8 mouse cellular contexts compared by ENCODE assay signal in the genomic region with DNA sequence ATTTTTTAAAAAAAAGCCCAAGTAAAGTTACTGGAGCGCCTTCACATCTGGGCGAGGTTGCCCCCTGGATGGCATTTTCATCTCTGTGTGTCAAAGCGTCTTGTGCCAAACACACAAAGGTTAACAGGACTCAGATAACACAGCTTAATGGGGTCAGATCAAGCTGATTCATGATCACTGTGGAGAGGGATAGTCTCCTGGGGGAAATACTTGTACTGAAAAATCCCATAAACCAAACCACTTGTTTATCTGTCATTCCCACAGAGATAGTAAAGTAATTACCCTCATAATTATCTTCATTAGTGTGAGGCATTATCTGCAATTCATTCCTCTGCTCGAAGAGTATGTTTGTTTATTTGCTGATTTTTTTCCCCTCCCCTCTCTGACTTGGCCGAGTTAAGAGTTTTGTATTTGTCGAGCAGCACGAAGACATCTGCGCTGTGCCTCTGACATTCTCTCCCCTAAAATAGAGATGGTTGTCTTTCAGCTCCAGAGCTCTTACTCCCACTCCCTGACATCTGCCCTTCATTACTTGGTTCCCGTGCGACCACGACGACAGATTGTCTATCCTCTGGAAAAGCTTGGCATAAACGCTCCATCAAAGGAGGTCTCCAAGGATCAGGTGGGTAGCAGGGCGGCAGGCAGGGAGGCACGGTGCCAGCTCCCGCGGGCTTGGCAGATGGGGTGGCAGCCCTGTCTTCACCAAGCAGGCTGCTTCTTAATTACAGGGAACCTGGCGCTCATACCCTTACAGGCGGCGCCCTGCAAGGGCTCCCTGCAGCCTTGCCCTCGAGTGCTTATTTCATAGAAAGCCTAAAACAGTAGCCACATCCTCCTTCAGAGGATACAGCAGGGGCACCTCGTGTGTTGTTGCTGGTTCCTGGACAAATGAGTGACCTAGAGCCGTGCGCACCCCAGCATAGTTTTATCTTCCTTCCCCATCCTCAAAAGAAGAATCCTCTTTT.
A peak's percentile ranks its signal among the peaks of the same experiment; 100 is the strongest.
DNase-seq lines count a peak whose midpoint lies in the region; ATAC-seq lines count a peak whose summit lies in the region.

No protein-coding gene starts in this region.

- intact Hi-C loops in left cerebral cortex, postnatal 36 days (cut with DNase I), result no loop called here

- peak; percentile 1 for DNase-seq in kidney, adult 9 months
- no peak for DNase-seq in kidney, adult 8-10 months
- DNase-seq in cerebellum, postnatal 10 days, result peak; percentile 100
- DNase-seq in left cerebral cortex, postnatal 36 days (ENCODE audit: low spot score in 2 of 2), result peak; percentile 28 to 34
- peak; percentile 21 for DNase-seq in telencephalon, adult 2 months (ENCODE audit: low read depth, low spot score)
- no peak for DNase-seq in urinary bladder, adult 2 months (ENCODE audit: low spot score)
- no peak for DNase-seq in urinary bladder, adult 18-20 months (ENCODE audit: low spot score in 2 of 2)

- ATAC-seq in hematopoietic stem cell, adult 5-6 weeks (replicated peaks in 1 of 2; ENCODE audit: insufficient read depth in 1 of 2, low FRiP score in 2 of 2, low TSS enrichment in 1 of 2, low read depth in 1 of 2, poor library complexity in 2 of 2, severe bottlenecking in 2 of 2), result peak; percentile 44 to 47; a peak in 2 of 4 replicates

Comparison
In these comparisons a context has a peak if more than half of its experiments do, and no peak if none do; other contexts are left out.
1. DNase-seq: peak in kidney, adult 9 months (single experiment), cerebellum, postnatal 10 days (2 of 2), left cerebral cortex, postnatal 36 days (2 of 2) and telencephalon, adult 2 months (single experiment); none in kidney, adult 8-10 months (0 of 2), urinary bladder, adult 2 months (single experiment) and urinary bladder, adult 18-20 months (0 of 2).